Mouse (Mus musculus): ENCODE data around the gene Pi16. TPM values are rescaled to one million over a fixed set of nuclear protein-coding genes. Genes with fewer than 3 reads are reported as not detected.

The Pi16 gene
- polyA plus RNA-seq, 1 experiment from 2014 or later, result 2.4 TPM

- Histone ChIP-seq H3K9me3 (ENCODE audit: control insufficient read depth, low read length) (no peaks in the 10 kb centered on the region), H3K4me3 (ENCODE audit: low read length) (no peak overlapping the region), H3K9ac (ENCODE audit: low read depth, low read length) (peak overlapping the region; percentile 27; the same call in 1 of the 2 replicates), H3K4me1 (ENCODE audit: control insufficient read depth, insufficient read depth, low read depth, low read length) (peaks cover 28% of the 10 kb centered on the region), H3K27ac (ENCODE audit: low read depth, low read length) (peak overlapping the region; percentile 62), H3K4me2 (ENCODE audit: low read length) (no peak overlapping the region), H3K36me3 (ENCODE audit: control insufficient read depth, insufficient read depth, low read length) (peaks cover 55% of the 10 kb centered on the region), H3K27me3 (replicated peaks; ENCODE audit: control insufficient read depth, insufficient read depth, low read length) (no peaks in the 10 kb centered on the region)
- 59% methylated on average over 9 of the region's 9 CpGs for WGBS
- ATAC-seq, result peak; percentile 74
Measured at GRCm38 (mm10) chr17:29337979-29338823, 20.7 kb downstream of the Pi16 start.

GRCm38 (mm10) chr17:29339170-29339768, 21.8 kb downstream of the Pi16 start:
- H3K27ac ChIP-seq (ENCODE audit: low read depth, low read length), result peak overlapping the region; percentile 62
- H3K9me3 ChIP-seq (ENCODE audit: control insufficient read depth, low read length), result no peaks in the 10 kb centered on the region
- H3K4me1 ChIP-seq (ENCODE audit: control insufficient read depth, insufficient read depth, low read depth, low read length), result peaks cover 28% of the 10 kb centered on the region
- peaks cover 46% of the 10 kb centered on the region for H3K36me3 ChIP-seq (ENCODE audit: control insufficient read depth, insufficient read depth, low read length)
- ATAC-seq, result no peak
- H3K9ac ChIP-seq (ENCODE audit: low read depth, low read length), result peak overlapping the region; percentile 35
- no peaks in the 10 kb centered on the region for H3K27me3 ChIP-seq (replicated peaks; ENCODE audit: control insufficient read depth, insufficient read depth, low read length)
- no peak overlapping the region for H3K4me2 ChIP-seq (ENCODE audit: low read length)
- no peak overlapping the region for H3K4me3 ChIP-seq (ENCODE audit: low read length)
- WGBS, result 75% methylated on average over 11 of the region's 11 CpGs

- Histone ChIP-seq H3K27me3 (replicated peaks; ENCODE audit: control insufficient read depth, insufficient read depth, low read length) (no peaks in the 10 kb centered on the region), H3K9me3 (ENCODE audit: control insufficient read depth, low read length) (no peaks in the 10 kb centered on the region), H3K4me3 (ENCODE audit: low read length) (no peak overlapping the region), H3K4me1 (ENCODE audit: control insufficient read depth, insufficient read depth, low read depth, low read length) (peaks cover 34% of the 10 kb centered on the region), H3K27ac (ENCODE audit: low read depth, low read length) (0 out of 2 replicates have a peak overlapping the region, but pooled peaks have one; percentile 20), H3K4me2 (ENCODE audit: low read length) (no peak overlapping the region), H3K36me3 (ENCODE audit: control insufficient read depth, insufficient read depth, low read length) (peaks cover 38% of the 10 kb centered on the region), H3K9ac (ENCODE audit: low read depth, low read length) (peak overlapping the region; percentile 41; the same call in 1 of the 2 replicates)
- 83% methylated on average over 17 of the region's 18 CpGs for WGBS
- ATAC-seq, result no peak
Measured at GRCm38 (mm10) chr17:29340406-29341261, 23.2 kb downstream of the Pi16 start.

GRCm38 (mm10) chr17:29341591-29342003, 24.1 kb downstream of the Pi16 start:
- H3K36me3 ChIP-seq (ENCODE audit: control insufficient read depth, insufficient read depth, low read length), result peaks cover 29% of the 10 kb centered on the region
- H3K4me2 ChIP-seq (ENCODE audit: low read length), result 0 out of 2 replicates have a peak overlapping the region, but pooled peaks have one; percentile 4
- no peaks in the 10 kb centered on the region for H3K27me3 ChIP-seq (replicated peaks; ENCODE audit: control insufficient read depth, insufficient read depth, low read length)
- no peak overlapping the region for H3K9ac ChIP-seq (ENCODE audit: low read depth, low read length)
- peak overlapping the region; percentile 51 for H3K27ac ChIP-seq (ENCODE audit: low read depth, low read length)
- ATAC-seq, result peak; percentile 19; the same call in 1 of the 2 replicates
- H3K9me3 ChIP-seq (ENCODE audit: control insufficient read depth, low read length), result no peaks in the 10 kb centered on the region
- peaks cover 43% of the 10 kb centered on the region for H3K4me1 ChIP-seq (ENCODE audit: control insufficient read depth, insufficient read depth, low read depth, low read length)
- H3K4me3 ChIP-seq (ENCODE audit: low read length), result no peak overlapping the region
- 8% methylated on average over 9 of the region's 9 CpGs for WGBS

GRCm38 (mm10) chr17:29342010-29342910, 24.8 kb downstream of the Pi16 start:
- Histone ChIP-seq H3K4me1 (ENCODE audit: control insufficient read depth, insufficient read depth, low read depth, low read length) (peaks cover 43% of the 10 kb centered on the region), H3K27ac (ENCODE audit: low read depth, low read length) (peak overlapping the region; percentile 51), H3K4me2 (ENCODE audit: low read length) (0 out of 2 replicates have a peak overlapping the region, but pooled peaks have one; percentile 4), H3K27me3 (replicated peaks; ENCODE audit: control insufficient read depth, insufficient read depth, low read length) (no peaks in the 10 kb centered on the region), H3K4me3 (ENCODE audit: low read length) (no peak overlapping the region), H3K9me3 (ENCODE audit: control insufficient read depth, low read length) (no peaks in the 10 kb centered on the region), H3K36me3 (ENCODE audit: control insufficient read depth, insufficient read depth, low read length) (peaks cover 27% of the 10 kb centered on the region), H3K9ac (ENCODE audit: low read depth, low read length) (0 out of 2 replicates have a peak overlapping the region, but pooled peaks have one; percentile 4)
- ATAC-seq, result peak; percentile 18; the same call in 1 of the 2 replicates
- 49% methylated on average over 13 of the region's 13 CpGs for WGBS

- Histone ChIP-seq H3K36me3 (ENCODE audit: control insufficient read depth, insufficient read depth, low read length) (peaks cover 24% of the 10 kb centered on the region), H3K9me3 (ENCODE audit: control insufficient read depth, low read length) (no peaks in the 10 kb centered on the region), H3K9ac (ENCODE audit: low read depth, low read length) (no peak overlapping the region), H3K27me3 (replicated peaks; ENCODE audit: control insufficient read depth, insufficient read depth, low read length) (no peaks in the 10 kb centered on the region), H3K27ac (ENCODE audit: low read depth, low read length) (no peak overlapping the region), H3K4me2 (ENCODE audit: low read length) (no peak overlapping the region), H3K4me3 (ENCODE audit: low read length) (no peak overlapping the region), H3K4me1 (ENCODE audit: control insufficient read depth, insufficient read depth, low read depth, low read length) (peaks cover 47% of the 10 kb centered on the region)
- ATAC-seq, result no peak
- WGBS, result 90% methylated on average over 5 of the region's 5 CpGs
Measured at GRCm38 (mm10) chr17:29343241-29343640, 25.8 kb downstream of the Pi16 start.

GRCm38 (mm10) chr17:29345272-29345671, 27.8 kb downstream of the Pi16 start:
- Histone ChIP-seq H3K4me3 (ENCODE audit: low read length) (no peak overlapping the region; the same call in 1 of the 2 replicates), H3K9me3 (ENCODE audit: control insufficient read depth, low read length) (no peaks in the 10 kb centered on the region), H3K27me3 (replicated peaks; ENCODE audit: control insufficient read depth, insufficient read depth, low read length) (no peaks in the 10 kb centered on the region), H3K27ac (ENCODE audit: low read depth, low read length) (no peak overlapping the region; the same call in 1 of the 2 replicates), H3K4me2 (ENCODE audit: low read length) (peak overlapping the region; percentile 56), H3K36me3 (ENCODE audit: control insufficient read depth, insufficient read depth, low read length) (peaks cover 5% of the 10 kb centered on the region; the same call in 1 of the 2 replicates), H3K4me1 (ENCODE audit: control insufficient read depth, insufficient read depth, low read depth, low read length) (peaks cover 32% of the 10 kb centered on the region), H3K9ac (ENCODE audit: low read depth, low read length) (peak overlapping the region; percentile 95; the same call in 1 of the 2 replicates)
- ATAC-seq, result no peak
- WGBS, result 94% methylated on average over 12 of the region's 12 CpGs

Measured in hindbrain, embryonic 16.5 days (tissue).